Mouse (Mus musculus) CH12.LX (cell line): ENCODE data around the gene Hck. TPM values are rescaled to one million over a fixed set of nuclear protein-coding genes. Genes with fewer than 3 reads are reported as not detected.

Experiments
- DNase-seq: peaks from one replicate; pipeline ENCODE4 v3.0.0-alpha.2; 2013; ENCODE audit errors: extremely low read depth
- H3K27ac ChIP-seq: 2 replicates; pipeline ENCODE4 v1.5.1; 2012; ENCODE audit warnings: low read depth, mild to moderate bottlenecking, control low read depth, moderate library complexity; ENCODE audit not compliant: insufficient read depth
- H3K27me3 ChIP-seq: replicated peaks from 2 replicates; pipeline ENCODE3; 2012; ENCODE audit warnings: inconsistent platforms
- H3K36me3 ChIP-seq, 2 experiments: replicated peaks in 1 of 2; 2 replicates each; pipeline versions ENCODE3 to v1.6.1; 2012; ENCODE audit warnings: inconsistent platforms in 1 of 2, low read length in 1 of 2, mild to moderate bottlenecking in 1 of 2, mixed read lengths in 1 of 2, moderate library complexity in 1 of 2; ENCODE audit not compliant: control insufficient read depth in 1 of 2, insufficient read depth in 1 of 2
- H3K4me1 ChIP-seq, 2 experiments: 2 replicates each; pipeline ENCODE4 v1.6.1; 2012; ENCODE audit warnings: inconsistent platforms in 1 of 2, moderate library complexity in 1 of 2; ENCODE audit not compliant: insufficient read depth in 2 of 2, control insufficient read depth in 1 of 2
- H3K4me2 ChIP-seq: 2 replicates; pipeline ENCODE4 v1.6.1; 2012; ENCODE audit warnings: low read depth, mild to moderate bottlenecking, control low read depth; ENCODE audit not compliant: poor library complexity, insufficient read depth, severe bottlenecking
- H3K4me3 ChIP-seq, 3 experiments: fragments of 150-350 bp in 1 of 3; sonication (generic) in 1 of 3; replicated peaks in 1 of 3; 2 replicates each; pipeline versions ENCODE3 to v1.5.1; 2011 to 2012; ENCODE audit warnings: low read depth in 2 of 3, low read length in 2 of 3, mild to moderate bottlenecking in 2 of 3, moderate library complexity in 2 of 3, control low read depth in 1 of 3, improper control_type of control experiment in 1 of 3, inconsistent platforms in 1 of 3, mixed read lengths in 1 of 3; ENCODE audit not compliant: poor library complexity in 1 of 3
- H3K79me2 ChIP-seq: replicated peaks from 2 replicates; pipeline ENCODE4 v1.6.1; 2012; ENCODE audit warnings: mild to moderate bottlenecking, moderate library complexity; ENCODE audit not compliant: control insufficient read depth, poor library complexity, insufficient read depth, severe bottlenecking; ENCODE audit errors: extremely low read depth
- H3K9ac ChIP-seq: 2 replicates; pipeline ENCODE4 v1.6.1; 2012; ENCODE audit warnings: low read depth, mild to moderate bottlenecking, control low read depth, moderate library complexity; ENCODE audit not compliant: insufficient read depth
- H3K9me3 ChIP-seq: replicated peaks from 2 replicates; pipeline ENCODE3; 2012; ENCODE audit warnings: low read length, inconsistent platforms, mixed read lengths
- BHLHE40 ChIP-seq: IDR thresholded peaks from 2 replicates; pipeline ENCODE4 v1.6.1; 2011; ENCODE audit warnings: mild to moderate bottlenecking, low read depth, low read length, improper control_type of control experiment
- CHD2 ChIP-seq: IDR thresholded peaks from 2 replicates; pipeline ENCODE4 v1.6.1; 2011; ENCODE audit warnings: low read length, improper control_type of control experiment
- CTCF ChIP-seq, 2 experiments: IDR thresholded peaks in 1 of 2; conservative IDR thresholded peaks in 1 of 2; 2 replicates each; pipeline ENCODE4 v1.5.1; 2011 to 2012; ENCODE audit warnings: low read depth in 2 of 2, low read length in 2 of 2, improper control_type of control experiment in 1 of 2, inconsistent platforms in 1 of 2, mild to moderate bottlenecking in 1 of 2, moderate library complexity in 1 of 2
- E2F4 ChIP-seq: IDR thresholded peaks from 2 replicates; pipeline ENCODE4 v1.6.1; 2011; ENCODE audit warnings: low read depth, low read length, improper control_type of control experiment; ENCODE audit not compliant: insufficient replicate concordance
- ETS1 ChIP-seq: conservative IDR thresholded peaks from 2 replicates; pipeline ENCODE4 v1.6.1; 2012; ENCODE audit warnings: low read depth, mild to moderate bottlenecking, inconsistent platforms, low read length, improper control_type of control experiment, moderate library complexity
- IRF4 ChIP-seq: IDR thresholded peaks from 2 replicates; pipeline ENCODE4 v1.6.1; 2014; ENCODE audit warnings: low read depth, mild to moderate bottlenecking, inconsistent platforms, low read length, improper control_type of control experiment
- JUN ChIP-seq: IDR thresholded peaks from 2 replicates; pipeline ENCODE4 v1.6.1; 2011; ENCODE audit warnings: low read depth, mild to moderate bottlenecking, low read length, improper control_type of control experiment, moderate library complexity; ENCODE audit not compliant: insufficient read depth
- KAT2A ChIP-seq: IDR thresholded peaks from 2 replicates; pipeline ENCODE4 v1.6.1; 2012; ENCODE audit warnings: low read length, improper control_type of control experiment, inconsistent platforms; ENCODE audit not compliant: insufficient replicate concordance
- MEF2A ChIP-seq: IDR thresholded peaks from 2 replicates; pipeline ENCODE4 v1.6.1; 2014; ENCODE audit warnings: low read depth, mild to moderate bottlenecking, inconsistent platforms, low read length, improper control_type of control experiment, borderline replicate concordance
- NELFE ChIP-seq: IDR thresholded peaks from 2 replicates; pipeline ENCODE4 v1.6.1; 2011; ENCODE audit warnings: low read depth, low read length, improper control_type of control experiment
- PAX5 ChIP-seq: IDR thresholded peaks from 2 replicates; pipeline ENCODE4 v1.6.1; 2012; ENCODE audit warnings: low read length, inconsistent platforms, mixed read lengths
- POLR2A ChIP-seq: IDR thresholded peaks from 2 replicates; pipeline ENCODE4 v1.6.1; 2011; ENCODE audit warnings: low read depth, mild to moderate bottlenecking, improper control_type of control experiment, low read length
- RAD21 ChIP-seq: IDR thresholded peaks from 2 replicates; pipeline ENCODE4 v1.6.1; 2011; ENCODE audit warnings: low read depth, mild to moderate bottlenecking, low read length, improper control_type of control experiment, moderate library complexity
- RCOR1 ChIP-seq: conservative IDR thresholded peaks from 2 replicates; pipeline ENCODE4 v1.6.1; 2012; ENCODE audit warnings: low read depth, mild to moderate bottlenecking, inconsistent platforms, low read length, improper control_type of control experiment
- SIN3A ChIP-seq: IDR thresholded peaks from 2 replicates; pipeline ENCODE4 v1.6.1; 2012; ENCODE audit warnings: low read length, improper control_type of control experiment, inconsistent platforms
- TCF12 ChIP-seq: IDR thresholded peaks from 2 replicates; pipeline ENCODE4 v1.6.1; 2014; ENCODE audit warnings: low read depth, mild to moderate bottlenecking, inconsistent platforms, low read length, improper control_type of control experiment
- UBTF ChIP-seq: IDR thresholded peaks from 2 replicates; pipeline ENCODE4 v1.6.1; 2012; ENCODE audit warnings: low read depth, mild to moderate bottlenecking, inconsistent platforms, low read length, improper control_type of control experiment, moderate library complexity
- USF1 ChIP-seq: IDR thresholded peaks from 2 replicates; pipeline ENCODE4 v1.6.1; 2014; ENCODE audit warnings: low read depth, mild to moderate bottlenecking, inconsistent platforms, low read length, improper control_type of control experiment
- USF2 ChIP-seq: conservative IDR thresholded peaks from 2 replicates; pipeline ENCODE4 v1.6.1; 2011; ENCODE audit warnings: low read depth, low read length, improper control_type of control experiment
- ZC3H11A ChIP-seq: IDR thresholded peaks from 2 replicates; pipeline ENCODE4 v1.6.1; 2012; ENCODE audit warnings: low read depth, mild to moderate bottlenecking, inconsistent platforms, low read length, improper control_type of control experiment
- ZKSCAN1 ChIP-seq: IDR thresholded peaks from 2 replicates; pipeline ENCODE4 v1.6.1; 2012; ENCODE audit warnings: low read depth, inconsistent platforms, low read length, improper control_type of control experiment, borderline replicate concordance
- dilution Hi-C: fragments of 300-500 bp; cut with MboI; formaldehyde crosslinking; loops from 2 replicates; pipeline ENCODE4 v1.14.3; 2020; ENCODE audit warnings: low sequenced_read_pairs; ENCODE audit not compliant: extremely low pct_unique_long_range_greater_than_20kb, extremely low pct_ligation_motif_present
- in situ Hi-C: fragments of 300-500 bp; cut with MboI; formaldehyde crosslinking; loops from 3 replicates; pipeline ENCODE4 v1.14.3; 2019; ENCODE audit warnings: low sequenced_read_pairs, low pct_ligation_motif_present, low pct_unique_long_range_greater_than_20kb, mixed read lengths
- polyA plus RNA-seq: library from polyadenylated mRNA; unstranded; fragments of >175 nt; gene quantifications from 2 replicates; pipeline ENCODE4 v1.2.1, GENCODE M21; 2012; ENCODE audit warnings: low read depth; ENCODE audit not compliant: insufficient read length
- total RNA-seq, 2 experiments: library from RNA; depleted of rRNA; stranded (reverse); fragments of 300-350 nt in 1 of 2; fragments of >200 nt in 1 of 2; gene quantifications; 2 replicates each; pipeline ENCODE4 v1.2.3; 2012 to 2014

The Hck gene
- total and polyA plus RNA-seq, 3 experiments: 0.08 to 0.68 (median 0.63) TPM

GRCm38 (mm10) chr2:153074651-153075050, 33.6 kb upstream of the Hck start:
- no peaks in the 10 kb centered on the region for H3K79me2 ChIP-seq
- H3K9me3 ChIP-seq: no peaks in the 10 kb centered on the region
- H3K9ac ChIP-seq: no peak overlapping the region
- TF ChIP-seq MEF2A (no peak), ETS1 (no peak)
- H3K4me2 ChIP-seq: no peak overlapping the region
- dilution Hi-C loops: no loop called here
- H3K4me3 ChIP-seq: no peak overlapping the region
- H3K36me3 ChIP-seq: no peaks in the 10 kb centered on the region
- in situ Hi-C loops: no loop called here
- H3K4me1 ChIP-seq: peaks cover 4 to 6% of the 10 kb centered on the region in 2 experiments
- H3K27ac ChIP-seq: no peak overlapping the region
- H3K27me3 ChIP-seq: peaks cover 87% of the 10 kb centered on the region
- no peak for DNase-seq

- dilution Hi-C loops (no loop called here), in situ Hi-C loops (no loop called here)
- Histone ChIP-seq H3K79me2 (no peaks in the 10 kb centered on the region), H3K9ac (no peak overlapping the region), H3K4me2 (no peak overlapping the region), H3K4me3 (no peak overlapping the region), H3K36me3 (no peaks in the 10 kb centered on the region), H3K27ac (no peak overlapping the region), H3K4me1 (peaks cover 4 to 6% of the 10 kb centered on the region in 2 experiments), H3K9me3 (no peaks in the 10 kb centered on the region), H3K27me3 (peaks cover 83% of the 10 kb centered on the region)
- no peak for TF ChIP-seq USF1
- TF ChIP-seq CHD2: no peak
- TF ChIP-seq NELFE: no peak
- TF ChIP-seq POLR2A: no peak
- no peak for TF ChIP-seq USF2
- TF ChIP-seq PAX5: no peak
- TF ChIP-seq RCOR1: no peak
- TF ChIP-seq RAD21: no peak
- no peak for TF ChIP-seq UBTF
- TF ChIP-seq SIN3A: no peak
- TF ChIP-seq TCF12: no peak
- TF ChIP-seq JUN: no peak
- no peak for TF ChIP-seq ZC3H11A
- TF ChIP-seq BHLHE40: no peak
- TF ChIP-seq KAT2A: no peak
- no peak for TF ChIP-seq ZKSCAN1
- no peak for TF ChIP-seq CTCF (conservative IDR thresholded peaks at IDR 0.05 in 1 of 2, IDR thresholded peaks at IDR 0.05 in 1 of 2; ENCODE audit: low read depth in 2 of 2, low read length in 2 of 2)
- TF ChIP-seq IRF4: no peak
- TF ChIP-seq E2F4: no peak
- no peak for DNase-seq
These were observed 32.3 kb upstream of the Hck start for GRCm38 (mm10) chr2:153075961-153076360.
